Mouse (Mus musculus) retina, postnatal 7 days (tissue): ENCODE results near the gene Patj.

ENCODE experiments used
- DNase-seq: peaks from one replicate; pipeline ENCODE4 v3.0.0-alpha.2; 2012; ENCODE audit warnings: low read depth, low spot score

The Patj gene

DNA sequence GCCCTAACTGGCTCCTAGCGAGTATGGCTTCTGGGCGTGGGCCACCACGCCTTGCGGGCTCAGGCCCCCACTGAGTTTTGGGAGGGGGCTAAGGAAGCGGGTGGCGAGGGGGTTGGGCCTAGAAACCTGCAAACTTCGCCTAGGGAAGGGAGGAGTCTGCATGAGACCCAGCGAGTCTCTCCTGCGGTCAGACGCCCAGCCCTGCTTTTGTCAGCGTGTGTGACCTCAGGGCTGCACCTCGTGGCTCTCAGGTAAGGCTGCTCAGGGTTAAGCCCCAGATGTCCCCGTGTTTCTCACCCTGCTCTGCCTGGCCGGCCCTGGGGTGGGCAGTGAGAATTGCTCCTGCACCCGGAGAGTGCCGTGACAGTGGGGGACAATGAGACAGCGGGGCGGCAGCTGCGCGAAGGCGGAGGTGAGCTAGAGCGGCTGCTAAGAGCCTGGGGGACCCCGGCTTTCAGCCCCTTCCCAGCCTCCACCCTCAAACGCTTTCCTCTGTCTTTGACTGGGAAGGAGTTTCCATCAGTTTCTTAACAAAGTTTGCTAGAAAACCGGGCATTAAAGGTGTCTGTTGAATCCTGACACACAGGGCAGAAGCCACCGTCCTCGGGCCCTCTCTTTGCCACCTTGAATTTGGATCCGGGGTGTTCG lies 331.1 kb downstream of the Patj start, which contains the start of gene L1td1:
L1td1 (plus strand) TSS at position 145 of the 648 bp plus-strand sequence.
- no peak for DNase-seq

DNA sequence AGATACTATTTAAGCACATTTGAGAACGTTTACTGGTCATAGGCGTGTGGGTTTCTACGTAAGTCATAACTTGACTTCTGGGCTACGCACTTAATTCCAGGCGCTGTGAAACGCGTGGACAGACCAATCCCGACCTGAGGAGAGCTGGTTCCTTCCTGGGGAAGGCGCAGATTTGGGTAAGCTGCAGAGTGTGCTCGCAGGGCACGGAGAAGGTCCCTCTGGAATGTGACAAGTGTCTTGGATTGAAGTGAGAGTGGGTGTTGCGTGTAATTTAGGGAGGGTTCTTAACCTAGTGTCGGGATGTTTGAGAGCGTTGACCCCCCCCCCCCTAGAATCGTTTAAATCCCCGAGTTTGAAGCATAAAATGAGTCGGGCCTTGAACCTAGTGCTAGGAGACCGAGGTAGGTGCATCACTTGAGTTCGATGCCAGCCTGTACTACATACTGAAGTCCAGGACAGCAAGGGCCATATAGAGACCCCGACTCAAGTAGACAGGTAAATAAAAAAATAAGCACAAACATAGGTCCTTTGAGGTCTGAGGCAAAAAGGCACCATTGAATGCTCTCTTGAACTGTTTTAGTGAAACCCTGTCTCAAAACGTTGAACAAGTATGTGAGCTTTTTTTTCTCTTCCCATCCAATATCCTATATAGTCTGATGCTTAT lies 331.8 kb downstream of the Patj start:
- DNase-seq, result no peak

DNA sequence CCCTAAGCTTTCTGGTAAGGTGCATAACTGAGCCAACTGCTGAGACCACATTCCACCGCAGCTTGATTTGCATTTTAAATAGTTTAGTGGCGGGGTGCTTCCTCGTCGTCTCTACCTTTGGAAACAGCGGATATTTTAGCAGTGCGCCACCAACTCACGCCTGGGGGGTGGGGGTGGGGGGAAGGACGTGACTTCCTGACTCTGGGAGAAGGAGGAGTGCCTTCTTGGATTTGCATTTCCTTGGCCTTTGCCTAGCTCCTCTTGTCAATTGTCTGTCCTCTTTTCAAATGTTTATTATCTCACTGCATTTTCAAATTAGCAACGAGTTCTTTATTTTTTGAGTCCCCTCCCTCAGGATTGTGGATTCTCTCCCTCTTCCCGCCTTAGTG lies 332.4 kb downstream of the Patj start:
- no peak for DNase-seq

DNA sequence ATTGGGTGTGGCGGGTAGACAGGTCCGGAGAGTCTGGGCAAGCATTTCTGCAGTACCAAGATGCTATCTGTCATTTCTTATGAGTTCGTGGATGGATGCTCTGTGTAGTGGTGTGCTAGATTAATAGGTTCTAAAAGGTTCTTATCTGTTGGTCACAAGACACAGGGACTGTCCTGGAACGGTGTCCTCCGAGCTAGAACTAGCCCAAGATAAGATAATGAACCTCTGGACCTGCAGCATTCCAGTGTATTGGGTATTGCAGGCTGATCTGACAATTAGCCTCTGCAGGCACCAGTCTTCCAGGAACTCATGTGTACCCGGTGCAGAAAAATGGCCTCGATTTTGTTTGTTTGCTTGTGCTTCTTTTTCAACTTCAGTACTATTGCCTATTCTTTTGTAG lies 333.1 kb downstream of the Patj start:
- DNase-seq, result no peak

DNA sequence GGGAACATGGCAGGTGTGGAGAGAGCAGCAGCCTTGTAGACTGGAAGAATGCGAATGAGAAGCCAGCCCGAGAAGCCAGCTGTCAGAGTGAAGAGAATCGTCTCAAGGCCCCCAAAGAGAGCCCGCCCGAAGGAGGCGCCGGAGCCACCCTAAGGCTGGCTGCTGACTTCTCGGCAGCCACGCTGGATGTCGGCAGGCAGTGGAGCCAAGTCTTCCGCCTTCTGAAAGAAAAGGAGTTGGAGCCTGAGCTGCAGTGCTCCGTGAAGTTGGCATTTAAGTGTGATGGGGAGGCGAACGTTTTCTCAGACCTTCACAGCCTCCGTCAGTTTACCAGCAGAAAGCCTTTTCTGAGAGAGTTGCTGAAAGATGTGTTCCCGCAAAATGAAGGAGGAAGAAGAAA lies 338.1 kb downstream of the Patj start:
- no peak for DNase-seq

DNA sequence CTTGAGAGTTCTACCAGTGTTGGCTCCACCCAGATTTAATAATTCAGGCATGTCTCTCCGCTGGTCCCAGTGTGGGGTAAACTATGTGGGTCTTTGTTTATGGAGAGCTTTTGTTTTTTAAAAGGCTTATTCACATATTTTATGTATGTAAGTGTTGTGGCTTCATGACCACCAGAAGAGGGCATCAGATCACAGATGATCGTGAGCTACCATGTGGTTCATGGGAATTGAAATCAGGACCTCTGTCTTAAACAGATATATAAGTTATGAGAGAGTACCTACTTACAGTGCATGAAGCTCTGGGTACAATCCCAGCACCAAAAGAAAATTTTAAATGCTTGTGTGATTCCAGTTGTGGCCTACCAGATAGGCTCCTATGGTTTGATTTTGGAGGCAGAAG lies 344.2 kb downstream of the Patj start:
- DNase-seq, result no peak

DNA sequence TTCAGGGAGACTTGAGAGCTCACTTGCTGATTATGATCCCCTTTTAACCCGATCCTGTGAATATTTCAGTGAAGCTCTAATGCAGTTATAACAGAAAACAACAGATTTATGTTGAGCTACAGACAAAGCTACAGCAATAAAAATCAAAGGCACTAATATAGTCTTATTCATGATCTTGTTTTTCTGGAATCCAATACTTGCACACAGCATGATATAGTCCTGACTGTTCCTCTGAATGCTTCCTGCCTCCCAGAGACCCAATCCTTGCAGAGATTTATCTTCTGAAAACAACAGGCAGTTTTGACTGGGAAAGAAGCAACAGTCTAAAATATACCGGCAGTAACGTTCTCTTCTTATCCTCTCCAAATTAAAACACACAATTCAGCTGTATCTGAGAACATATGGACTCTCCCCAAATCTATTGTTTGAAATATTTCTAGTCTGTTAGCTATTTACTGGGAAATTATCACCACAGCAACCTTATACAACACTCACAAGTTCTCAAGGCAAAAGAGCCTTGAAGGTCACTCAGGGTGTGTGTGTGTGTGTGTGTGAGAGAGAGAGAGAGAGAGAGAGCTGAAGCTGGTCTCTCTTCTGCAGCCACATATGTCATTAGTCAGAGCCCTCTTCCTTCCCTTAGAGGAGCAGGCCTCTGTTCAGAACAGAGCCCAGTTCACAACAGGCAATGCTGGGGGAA lies 347.8 kb downstream of the Patj start:
- DNase-seq, result no peak

DNA sequence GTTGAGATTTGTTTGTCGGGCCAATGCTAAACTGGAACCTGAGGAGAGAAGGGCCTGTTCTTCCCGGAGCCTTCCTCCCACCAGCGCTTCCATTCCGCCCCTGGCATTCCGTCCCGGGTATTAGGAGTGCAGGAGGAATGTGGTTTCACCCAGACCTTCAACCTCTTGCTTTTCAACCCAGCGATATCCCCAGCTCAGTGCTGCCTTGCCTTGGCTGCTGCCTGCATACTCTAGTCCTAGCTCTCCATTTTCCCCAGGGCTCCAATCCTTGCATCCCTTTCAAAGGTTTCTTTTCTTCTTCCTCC lies 348.3 kb downstream of the Patj start:
- no peak for DNase-seq

DNA sequence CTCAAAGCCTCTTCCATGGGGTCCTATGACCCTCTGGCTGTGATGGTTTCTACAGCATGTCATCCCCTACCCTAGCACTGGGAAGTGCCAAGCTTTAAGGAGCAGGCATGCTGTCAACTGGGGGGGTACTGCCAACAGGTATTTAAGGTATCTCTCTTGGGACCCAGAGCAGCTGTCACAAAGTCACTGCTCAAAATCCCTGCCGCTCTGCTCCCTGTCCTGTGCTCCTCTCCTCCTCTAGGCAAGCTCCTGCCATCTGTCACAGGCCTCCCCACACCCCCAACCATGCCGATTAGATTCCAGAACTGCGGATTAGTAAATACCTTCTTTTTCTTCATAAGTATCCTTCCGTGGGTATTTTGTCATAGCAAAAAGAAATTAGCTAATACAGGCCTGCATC lies 358.9 kb downstream of the Patj start:
- DNase-seq, result no peak

DNA sequence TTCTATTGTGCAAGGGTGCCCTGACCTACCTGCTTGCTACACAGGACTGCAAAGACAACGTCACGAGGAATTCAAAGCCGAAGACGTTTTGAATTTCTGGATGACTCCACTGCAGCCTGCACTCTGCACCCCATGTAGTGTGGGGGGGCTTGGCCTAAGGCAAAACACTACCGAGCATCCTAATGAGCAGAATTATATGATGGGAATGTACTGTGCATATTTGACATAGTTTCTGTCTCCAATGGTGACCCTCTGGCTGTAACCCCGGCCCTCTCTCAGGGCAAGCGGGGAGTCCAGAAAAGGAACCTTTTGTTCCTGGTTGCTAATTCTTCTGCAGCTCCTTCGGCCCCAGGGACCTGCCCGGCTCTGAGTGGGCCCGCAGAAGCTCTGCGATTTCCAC lies 360.6 kb downstream of the Patj start:
- DNase-seq, result no peak

DNA sequence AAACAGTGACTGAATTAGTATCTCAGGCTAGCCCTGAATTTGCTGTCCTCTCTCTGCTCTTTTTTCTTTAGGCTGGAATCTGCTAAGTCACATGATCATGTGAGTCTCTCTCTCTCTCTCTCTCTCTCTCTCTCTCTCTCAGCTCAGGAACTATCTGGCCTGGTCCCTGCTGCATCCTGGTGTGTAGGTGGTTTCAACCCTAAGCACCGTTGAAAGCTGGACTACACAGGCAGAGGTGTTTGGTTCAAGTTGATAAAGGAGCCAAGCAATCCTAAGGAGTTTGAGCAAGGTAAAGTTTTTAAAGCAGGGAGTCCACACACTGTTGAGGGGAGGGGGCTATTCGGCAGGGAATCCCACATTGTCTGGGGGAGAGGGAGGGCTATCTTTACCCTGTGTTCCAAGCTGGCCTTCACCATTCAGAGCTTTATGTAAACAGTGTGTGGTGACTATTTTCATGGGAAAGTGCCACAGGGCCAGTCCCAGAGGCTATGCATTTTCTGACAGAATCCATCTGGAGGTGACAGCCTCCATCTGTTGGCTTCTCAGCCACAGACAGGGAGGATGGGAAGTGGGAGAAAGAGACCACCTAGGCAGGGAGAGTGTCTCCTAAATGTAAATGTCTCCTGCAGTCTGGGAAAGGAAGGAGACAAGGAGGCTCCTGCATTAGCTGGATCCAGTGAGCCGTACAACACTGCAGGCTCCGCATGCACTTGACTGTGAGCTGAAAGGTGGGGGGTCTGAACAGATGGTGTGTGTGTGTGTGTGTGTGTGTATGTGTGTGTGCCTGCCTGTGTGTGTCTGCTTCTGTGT lies 362.6 kb downstream of the Patj start:
- no peak for DNase-seq

DNA sequence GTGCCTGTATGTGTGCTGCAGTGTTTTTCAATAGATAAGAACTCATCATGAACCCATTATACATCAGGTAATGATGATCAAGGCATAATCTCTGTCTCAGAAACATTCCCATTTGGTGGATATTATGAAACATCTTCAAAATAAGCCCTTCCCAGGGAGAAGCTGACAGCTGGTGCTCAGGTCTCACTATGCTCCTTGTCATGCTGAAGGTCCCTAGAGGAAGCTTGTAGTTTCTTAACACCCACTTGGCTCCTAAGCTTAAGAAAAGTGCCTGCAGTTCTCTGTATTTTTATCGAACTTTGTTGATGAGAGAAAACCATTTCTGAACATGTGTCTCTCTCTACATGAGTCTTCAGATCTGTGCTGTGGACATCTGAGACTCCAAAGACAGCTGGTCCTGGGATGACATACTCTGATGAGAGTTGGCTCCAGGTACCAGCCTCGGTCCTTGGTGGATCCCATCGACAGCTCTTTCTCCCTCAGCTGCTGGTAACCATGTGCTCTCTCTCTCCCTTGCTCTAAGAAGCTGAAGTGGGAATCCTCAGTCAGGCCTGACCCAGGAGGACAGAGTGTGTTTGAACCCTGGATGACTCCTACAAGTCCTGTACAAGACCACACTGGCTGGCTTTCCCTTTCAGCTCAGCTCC lies 363.4 kb downstream of the Patj start:
- no peak for DNase-seq

DNA sequence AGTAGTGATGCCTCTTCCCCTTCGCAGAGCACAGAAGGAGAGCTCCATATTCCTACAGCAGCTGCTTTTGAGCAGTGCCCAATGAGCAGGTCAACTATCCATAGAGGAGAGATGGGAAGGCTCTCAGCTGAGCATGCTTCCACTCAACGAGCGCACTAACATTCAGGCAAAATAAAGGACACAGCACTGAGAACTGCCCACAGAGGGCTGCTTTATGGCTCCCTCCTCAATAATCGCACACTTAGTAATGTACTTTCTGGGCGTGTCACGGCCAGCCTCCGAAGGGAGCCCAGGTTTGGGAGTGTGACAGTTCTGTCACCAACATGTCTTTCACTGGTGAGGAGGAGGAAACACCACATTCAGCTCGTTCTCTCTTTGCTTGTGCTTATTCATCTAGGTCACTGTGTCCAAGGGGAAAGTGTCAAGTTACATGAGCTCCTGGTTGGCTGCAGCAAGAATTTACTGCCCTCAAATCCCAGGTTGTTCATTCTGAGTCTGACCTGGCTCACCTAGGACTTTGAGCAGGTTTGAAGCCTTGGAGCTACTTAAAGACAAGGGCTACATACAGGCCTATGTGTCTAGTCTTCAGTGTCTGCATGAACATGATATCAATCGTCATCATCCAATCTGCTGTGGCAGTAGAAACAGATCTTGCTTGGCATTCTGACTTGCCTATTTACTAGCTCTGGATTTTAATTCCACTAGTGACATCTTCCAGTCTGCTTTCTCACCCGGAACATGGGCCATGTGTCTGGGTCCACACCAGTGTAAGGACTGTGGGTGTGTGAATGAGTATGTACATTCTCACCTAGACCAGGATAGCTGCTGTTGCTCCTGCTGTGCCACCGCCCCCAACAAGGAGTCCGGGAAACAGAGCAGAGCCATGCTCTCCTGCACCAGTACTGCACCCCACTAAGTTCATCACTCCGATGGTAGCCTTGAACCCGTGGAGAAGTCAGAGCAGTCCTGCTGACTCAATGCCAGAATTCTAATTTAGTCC lies 371.8 kb downstream of the Patj start:
- no peak for DNase-seq
